Mouse (Mus musculus) kidney, embryonic 15.5 days (tissue): ENCODE measurements around the gene Pum1. TPM values are rescaled to one million over a fixed set of nuclear protein-coding genes. Genes with fewer than 3 reads are reported as not detected.
A peak's percentile ranks its signal among the peaks of the same experiment; 100 is the strongest.

Experiments
- ATAC-seq: fragments of 200-750 bp; cut with Nextera tagmentation; replicated peaks from 2 replicates; pipeline ENCODE4 v1.8.0; 2017; ENCODE audit warnings: moderate TSS enrichment; ENCODE audit not compliant: low FRiP score
- H3K27ac ChIP-seq: fragments of 300-500 bp; sonication (generic); 2 replicates; pipeline ENCODE4 v1.5.1; 2015; ENCODE audit warnings: mild to moderate bottlenecking, inconsistent platforms
- H3K27me3 ChIP-seq: fragments of 300-500 bp; sonication (generic); 2 replicates; pipeline ENCODE4 v1.6.1; 2015; ENCODE audit warnings: inconsistent platforms
- H3K36me3 ChIP-seq: fragments of 300-500 bp; sonication (generic); 2 replicates; pipeline ENCODE4 v1.6.1; 2015; ENCODE audit warnings: inconsistent platforms
- H3K4me1 ChIP-seq: fragments of 300-500 bp; sonication (generic); 2 replicates; pipeline ENCODE4 v1.6.1; 2015; ENCODE audit warnings: inconsistent platforms
- H3K4me2 ChIP-seq: fragments of 300-500 bp; sonication (generic); 2 replicates; pipeline ENCODE4 v1.6.1; 2015; ENCODE audit warnings: moderate library complexity, mild to moderate bottlenecking, inconsistent platforms
- H3K4me3 ChIP-seq: fragments of 300-500 bp; sonication (generic); replicated peaks from 2 replicates; pipeline ENCODE4 v1.5.1; 2015; ENCODE audit warnings: mild to moderate bottlenecking, inconsistent platforms
- H3K9ac ChIP-seq: fragments of 300-500 bp; sonication (generic); 2 replicates; pipeline ENCODE4 v1.6.1; 2015; ENCODE audit warnings: mild to moderate bottlenecking, inconsistent platforms
- H3K9me3 ChIP-seq: fragments of 300-500 bp; sonication (generic); replicated peaks from 2 replicates; pipeline ENCODE4 v1.6.1; 2016; ENCODE audit warnings: inconsistent platforms
- WGBS: fragments of 180-500 bp; shearing (Covaris S2); methylation state at CpG from one replicate; pipeline ENCODE4 v1.1.7; 2015; ENCODE audit warnings: mixed read lengths; 5-methylcytosine and 5-hydroxymethylcytosine counted together
- polyA plus RNA-seq: library from polyadenylated mRNA; unstranded; fragments of >200 nt; fragmentation: Nextera tagmentation; extraction: Ambion mirVana; gene quantifications from 2 replicates; pipeline ENCODE4 v1.2.1, GENCODE M21; 2015

Gene Pum1
- polyA plus RNA-seq, 1 experiment from 2014 or later: 101 TPM

DNA sequence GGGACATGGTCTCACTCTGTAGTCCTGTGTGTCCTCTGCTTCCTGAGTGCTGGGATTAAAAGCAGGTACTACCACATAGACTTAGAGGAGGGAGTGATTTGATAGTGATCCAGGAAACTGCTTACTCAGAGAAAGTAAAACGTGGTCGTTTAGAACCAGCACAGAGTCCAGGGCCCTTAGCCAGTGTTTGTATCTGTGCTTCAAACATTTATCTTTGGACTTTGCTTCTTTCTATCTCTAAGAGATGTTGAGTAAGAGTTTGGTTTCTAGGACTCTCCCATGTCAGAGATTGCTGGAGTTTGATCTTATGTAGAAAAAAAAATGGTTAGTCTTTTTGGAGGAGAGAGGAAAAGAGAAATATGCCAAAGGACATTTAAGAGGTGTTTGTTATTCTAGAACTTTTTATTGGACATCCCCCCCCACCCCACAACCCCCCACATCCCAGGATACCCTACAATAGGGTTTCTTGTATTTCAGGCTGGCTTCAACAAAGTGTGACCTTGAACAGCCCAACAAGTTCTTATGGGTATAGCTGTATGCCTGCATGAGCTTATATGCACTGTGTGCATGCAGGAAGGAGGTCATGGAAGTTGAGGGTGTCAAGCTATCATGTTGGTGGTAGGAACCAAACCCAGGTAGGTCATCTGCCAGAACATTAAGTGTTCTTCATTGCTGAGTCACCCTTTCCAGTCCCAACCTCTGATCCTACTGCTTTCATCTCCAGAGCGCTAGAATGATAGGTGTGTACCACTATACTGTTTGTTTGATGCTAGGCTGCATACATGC is 43.3 kb downstream of the Pum1 start:
- no peak overlapping the region for H3K9ac ChIP-seq
- peaks cover 60% of the 10 kb centered on the region for H3K36me3 ChIP-seq
- no peak overlapping the region for H3K4me3 ChIP-seq
- H3K4me1 ChIP-seq: peaks cover 15% of the 10 kb centered on the region
- no peak for ATAC-seq
- 76% methylated on average over 3 of the region's 3 CpGs for WGBS
- no peak overlapping the region for H3K4me2 ChIP-seq
- H3K27ac ChIP-seq: no peak overlapping the region
- no peaks in the 10 kb centered on the region for H3K9me3 ChIP-seq
- H3K27me3 ChIP-seq: no peaks in the 10 kb centered on the region

GRCm38 (mm10) chr4:130711353-130711848 is 48.3 kb downstream of the Pum1 start:
- H3K36me3 ChIP-seq: peaks cover 25% of the 10 kb centered on the region
- no peak overlapping the region for H3K4me3 ChIP-seq
- H3K4me2 ChIP-seq: no peak overlapping the region
- no peak for ATAC-seq
- H3K9ac ChIP-seq: no peak overlapping the region
- no peak overlapping the region for H3K27ac ChIP-seq
- no peaks in the 10 kb centered on the region for H3K27me3 ChIP-seq
- H3K9me3 ChIP-seq: no peaks in the 10 kb centered on the region
- 62% methylated on average over 5 of the region's 5 CpGs for WGBS
- H3K4me1 ChIP-seq: peaks cover 34% of the 10 kb centered on the region

DNA sequence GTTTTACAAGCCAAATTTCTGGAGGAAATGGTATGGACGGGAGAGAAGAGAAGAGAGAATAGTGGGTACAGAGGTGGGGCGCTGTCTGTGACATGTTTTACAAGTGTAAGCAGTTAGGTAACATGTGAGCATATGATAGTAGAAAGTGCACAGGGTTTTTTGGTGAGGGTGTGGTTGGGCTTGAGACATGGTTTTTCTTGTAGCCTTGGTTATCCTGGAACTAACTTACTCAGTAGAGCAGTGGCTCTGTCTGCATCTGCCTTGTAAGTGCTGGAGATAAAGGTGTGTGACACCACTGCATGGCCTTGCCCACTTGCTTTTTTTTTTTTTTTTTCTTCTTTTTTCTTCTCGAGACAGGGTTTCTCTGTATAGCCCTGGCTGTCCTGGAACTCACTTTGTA is 49.2 kb downstream of the Pum1 start:
- peaks cover 34% of the 10 kb centered on the region for H3K4me1 ChIP-seq
- no peak for ATAC-seq
- WGBS: 74% methylated on average over 3 of the region's 3 CpGs

GRCm38 (mm10) chr4:130713430-130713829 is 50.3 kb downstream of the Pum1 start:
- H3K36me3 ChIP-seq: peaks cover 19% of the 10 kb centered on the region
- no peaks in the 10 kb centered on the region for H3K27me3 ChIP-seq
- 65% methylated on average over 5 of the region's 5 CpGs for WGBS
- H3K4me2 ChIP-seq: no peak overlapping the region
- no peak overlapping the region for H3K9ac ChIP-seq
- H3K4me3 ChIP-seq: no peak overlapping the region
- H3K9me3 ChIP-seq: no peaks in the 10 kb centered on the region
- no peak for ATAC-seq
- H3K27ac ChIP-seq: no peak overlapping the region
- peaks cover 35% of the 10 kb centered on the region for H3K4me1 ChIP-seq

More for the DNA sequence above, 49.2 kb downstream of the Pum1 start:
- Histone ChIP-seq H3K36me3 (peaks cover 19% of the 10 kb centered on the region), H3K4me3 (no peak overlapping the region), H3K27ac (no peak overlapping the region), H3K27me3 (no peaks in the 10 kb centered on the region), H3K9me3 (no peaks in the 10 kb centered on the region), H3K9ac (no peak overlapping the region), H3K4me2 (no peak overlapping the region)

- H3K4me2 ChIP-seq: no peak overlapping the region
These were observed 52.0 kb downstream of the Pum1 start for GRCm38 (mm10) chr4:130715126-130715525.

GRCm38 (mm10) chr4:130715623-130716022 is 52.5 kb downstream of the Pum1 start:
- H3K27me3 ChIP-seq: no peaks in the 10 kb centered on the region
- H3K9me3 ChIP-seq: no peaks in the 10 kb centered on the region
- no peak for ATAC-seq
- no peak overlapping the region for H3K9ac ChIP-seq
- H3K27ac ChIP-seq: no peak overlapping the region
- H3K4me2 ChIP-seq: no peak overlapping the region
- no peak overlapping the region for H3K4me3 ChIP-seq
- H3K4me1 ChIP-seq: peaks cover 46% of the 10 kb centered on the region
- peaks cover 29% of the 10 kb centered on the region for H3K36me3 ChIP-seq

More at GRCm38 (mm10) chr4:130715126-130715525, 52.0 kb downstream of the Pum1 start:
- Histone ChIP-seq H3K4me1 (peaks cover 46% of the 10 kb centered on the region), H3K27ac (0 out of 2 replicates have a peak overlapping the region, but pooled peaks have one; percentile 9), H3K27me3 (no peaks in the 10 kb centered on the region), H3K9me3 (no peaks in the 10 kb centered on the region), H3K36me3 (peaks cover 24% of the 10 kb centered on the region), H3K4me3 (no peak overlapping the region), H3K9ac (no peak overlapping the region)
- ATAC-seq: peak; percentile 88

DNA sequence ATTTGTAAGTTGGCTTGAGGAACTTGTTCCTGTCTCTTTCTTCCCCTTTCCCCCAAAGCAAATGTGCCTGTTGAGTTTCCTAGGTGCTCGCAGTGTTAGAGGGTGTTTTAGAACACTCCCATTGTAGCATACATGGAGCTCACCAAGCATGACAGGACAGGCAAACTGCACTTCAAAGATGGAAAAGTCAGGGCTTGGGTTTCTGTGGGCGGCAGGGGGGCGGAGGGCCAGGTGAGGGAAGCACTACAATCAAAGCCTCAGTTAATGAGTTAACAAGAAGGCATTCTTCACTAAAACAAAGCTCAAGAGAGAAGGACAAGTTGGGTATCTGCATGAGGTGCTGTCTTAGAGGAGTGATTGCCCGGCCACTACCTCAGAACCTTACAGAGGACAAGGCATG is 56.2 kb downstream of the Pum1 start:
- H3K4me3 ChIP-seq: no peak overlapping the region
- no peak overlapping the region for H3K9ac ChIP-seq
- peaks cover 48% of the 10 kb centered on the region for H3K36me3 ChIP-seq
- no peak overlapping the region for H3K4me2 ChIP-seq
- 0 out of 2 replicates have a peak overlapping the region, but pooled peaks have one; percentile 3 for H3K27ac ChIP-seq
- H3K4me1 ChIP-seq: peaks cover 49% of the 10 kb centered on the region
- H3K27me3 ChIP-seq: no peaks in the 10 kb centered on the region
- ATAC-seq: 0 out of 2 replicates have a peak, but pooled peaks have one; percentile 38
- no peaks in the 10 kb centered on the region for H3K9me3 ChIP-seq
- WGBS: 58% methylated on average over 4 of the region's 4 CpGs

DNA sequence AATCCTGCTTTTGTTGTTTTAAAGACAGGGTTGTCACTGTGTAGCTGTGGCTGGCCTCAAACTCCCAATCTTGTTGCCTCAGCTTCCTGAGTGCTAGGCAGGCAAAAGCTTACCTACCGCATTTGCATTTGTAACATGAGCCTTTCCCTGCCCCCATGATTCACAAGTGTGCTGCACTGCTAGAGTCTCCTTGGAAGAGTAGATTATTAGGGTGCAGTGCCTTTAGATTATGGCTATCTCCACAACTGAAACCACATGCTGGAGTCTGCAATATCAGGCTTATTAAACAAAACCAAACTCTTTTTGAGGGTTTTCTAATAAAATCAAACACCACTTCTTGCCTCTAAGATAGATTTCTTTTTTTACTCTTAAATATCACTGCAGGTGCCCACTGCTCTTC is 59.5 kb downstream of the Pum1 start:
- ATAC-seq: no peak
- Histone ChIP-seq H3K4me3 (no peak overlapping the region), H3K27me3 (no peaks in the 10 kb centered on the region), H3K4me2 (no peak overlapping the region), H3K9me3 (no peaks in the 10 kb centered on the region), H3K36me3 (peaks cover 64% of the 10 kb centered on the region), H3K27ac (no peak overlapping the region), H3K9ac (no peak overlapping the region), H3K4me1 (peaks cover 45% of the 10 kb centered on the region)
- 21% methylated on average over 1 of the region's 1 CpGs for WGBS

- H3K4me1 ChIP-seq: peaks cover 21% of the 10 kb centered on the region
- no peak for ATAC-seq
- no peak overlapping the region for H3K27ac ChIP-seq
- WGBS: 76% methylated on average over 3 of the region's 3 CpGs
- no peak overlapping the region for H3K4me3 ChIP-seq
- H3K9me3 ChIP-seq: no peaks in the 10 kb centered on the region
- no peak overlapping the region for H3K9ac ChIP-seq
- H3K4me2 ChIP-seq: no peak overlapping the region
- peaks cover 67% of the 10 kb centered on the region for H3K36me3 ChIP-seq
- H3K27me3 ChIP-seq: no peaks in the 10 kb centered on the region
These were observed 63.0 kb downstream of the Pum1 start for GRCm38 (mm10) chr4:130726118-130726517.

DNA sequence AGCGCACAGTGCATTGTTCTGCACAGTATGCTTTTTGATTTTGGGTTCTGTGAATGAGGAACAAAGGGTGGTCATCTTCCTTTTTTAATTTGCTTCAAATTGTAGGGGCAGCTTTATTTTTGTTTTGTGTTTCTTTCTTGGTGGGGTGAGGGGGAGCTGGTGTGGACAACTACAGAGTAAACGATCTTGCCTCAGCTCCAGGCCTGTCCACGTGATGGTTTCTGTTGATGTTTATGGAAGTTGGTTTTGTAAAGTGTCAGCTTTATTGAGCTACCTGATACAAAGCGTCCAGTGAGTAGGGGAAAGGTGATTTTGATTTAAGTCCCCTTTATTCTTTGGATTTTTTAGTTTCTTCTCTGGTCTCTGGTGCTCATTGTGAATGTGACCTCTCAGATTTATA is 72.8 kb downstream of the Pum1 start:
- WGBS: 51% methylated on average over 4 of the region's 4 CpGs
- no peak overlapping the region for H3K4me3 ChIP-seq
- H3K27me3 ChIP-seq: no peaks in the 10 kb centered on the region
- H3K9me3 ChIP-seq: no peaks in the 10 kb centered on the region
- no peak overlapping the region for H3K4me2 ChIP-seq
- H3K9ac ChIP-seq: no peak overlapping the region
- H3K27ac ChIP-seq: no peak overlapping the region
- peaks cover 33% of the 10 kb centered on the region for H3K36me3 ChIP-seq
- ATAC-seq: no peak
- peaks cover 4% of the 10 kb centered on the region; the same call in 1 of the 2 replicates for H3K4me1 ChIP-seq

- Histone ChIP-seq H3K4me1 (no peaks in the 10 kb centered on the region), H3K27me3 (no peaks in the 10 kb centered on the region), H3K9me3 (no peaks in the 10 kb centered on the region), H3K36me3 (peaks cover 40% of the 10 kb centered on the region), H3K27ac (no peak overlapping the region), H3K4me3 (no peak overlapping the region), H3K4me2 (no peak overlapping the region), H3K9ac (no peak overlapping the region)
- 0 out of 2 replicates have a peak, but pooled peaks have one; percentile 54 for ATAC-seq
- 67% methylated on average over 2 of the region's 2 CpGs for WGBS
These were observed 75.4 kb downstream of the Pum1 start for GRCm38 (mm10) chr4:130738527-130738926.

DNA sequence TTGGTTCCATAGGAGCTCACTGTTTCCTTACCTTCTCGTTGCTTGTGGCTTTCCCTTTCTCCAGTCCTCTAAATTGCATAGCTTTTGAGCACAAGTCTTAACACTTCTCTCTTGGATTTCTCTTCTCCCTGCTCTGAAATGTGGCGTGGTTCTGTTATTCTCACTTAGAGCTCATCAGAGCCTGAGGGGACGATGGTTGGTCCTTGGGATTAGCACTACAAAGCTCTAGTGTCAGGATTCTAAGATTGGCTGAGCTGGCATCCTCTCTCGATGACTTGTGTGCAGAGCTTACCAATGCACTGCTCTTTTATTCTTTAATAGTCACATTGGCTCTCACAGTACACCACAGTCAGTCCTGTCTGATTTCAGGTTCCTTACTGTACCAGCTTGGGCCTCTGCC is 80.9 kb downstream of the Pum1 start:
- Histone ChIP-seq H3K4me3 (no peak overlapping the region), H3K27me3 (no peaks in the 10 kb centered on the region), H3K9me3 (no peaks in the 10 kb centered on the region), H3K27ac (no peak overlapping the region), H3K36me3 (peaks cover 89% of the 10 kb centered on the region), H3K4me1 (no peaks in the 10 kb centered on the region), H3K9ac (no peak overlapping the region), H3K4me2 (no peak overlapping the region)
- WGBS: 85% methylated on average over 4 of the region's 4 CpGs
- no peak for ATAC-seq
